Mouse (Mus musculus): ENCODE results near the gene Ptar1. TPM values are rescaled to one million over a fixed set of nuclear protein-coding genes. Genes with fewer than 3 reads are reported as not detected.

Gene Ptar1
- polyA plus RNA-seq, 1 experiment from 2014 or later = 5.6 TPM

DNA sequence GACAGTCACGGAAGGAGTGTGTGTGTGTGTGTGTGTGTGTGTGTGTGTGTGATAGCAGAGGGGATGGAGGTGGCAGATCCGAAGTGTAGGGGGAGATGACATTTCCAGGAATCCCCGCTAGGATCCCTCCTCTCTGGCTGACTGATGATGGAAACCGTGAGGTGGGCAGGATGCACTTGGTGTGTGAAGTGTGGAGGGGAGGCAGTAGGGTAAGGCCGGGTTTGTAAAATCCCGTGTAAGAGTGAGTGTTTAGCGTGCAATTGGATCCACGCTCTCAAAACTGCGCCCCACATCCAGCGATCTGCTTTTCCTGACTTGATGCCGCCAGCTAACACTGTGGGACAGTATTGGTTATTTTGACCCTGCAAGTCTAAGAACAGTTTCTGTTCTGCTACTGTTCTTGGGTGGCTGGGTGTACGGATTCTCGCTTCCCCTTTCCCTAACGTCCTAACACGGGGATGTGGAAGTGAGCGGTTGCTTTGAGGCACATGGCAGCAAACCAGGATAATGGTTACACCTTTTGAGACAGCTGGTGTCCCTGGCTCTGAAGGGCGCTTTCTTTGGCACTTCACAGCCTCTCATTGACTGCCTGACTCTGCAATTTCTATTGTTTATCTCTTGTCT is 72.2 kb downstream of the Ptar1 start:
- peaks cover 26% of the 10 kb centered on the region for H3K27me3 ChIP-seq
- H3K9ac ChIP-seq = peak overlapping the region; percentile 66
- H3K4me1 ChIP-seq = peaks cover 19% of the 10 kb centered on the region
- peak overlapping the region; percentile 94 for H3K4me2 ChIP-seq
- WGBS = 2% methylated on average over 17 of the region's 17 CpGs
- no peak overlapping the region for H3K27ac ChIP-seq
- no peak for ATAC-seq (replicated peaks; ENCODE audit: low FRiP score)
- no peaks in the 10 kb centered on the region for H3K36me3 ChIP-seq
- H3K4me3 ChIP-seq (replicated peaks) = peak overlapping the region; percentile 77
- no peaks in the 10 kb centered on the region for H3K9me3 ChIP-seq (replicated peaks)

GRCm38 (mm10) chr19:23763371-23763770 is 76.1 kb downstream of the Ptar1 start:
- ATAC-seq (replicated peaks; ENCODE audit: low FRiP score) = no peak
- H3K27me3 ChIP-seq = peaks cover 26% of the 10 kb centered on the region
- no peak overlapping the region for H3K4me3 ChIP-seq (replicated peaks)
- H3K4me1 ChIP-seq = peaks cover 12% of the 10 kb centered on the region
- no peak overlapping the region for H3K4me2 ChIP-seq
- no peaks in the 10 kb centered on the region for H3K9me3 ChIP-seq (replicated peaks)
- no peaks in the 10 kb centered on the region for H3K36me3 ChIP-seq
- no peak overlapping the region for H3K27ac ChIP-seq
- H3K9ac ChIP-seq = no peak overlapping the region
- WGBS = 89% methylated on average over 6 of the region's 6 CpGs

- Histone ChIP-seq H3K9ac (no peak overlapping the region), H3K4me2 (no peak overlapping the region), H3K9me3 (replicated peaks) (no peaks in the 10 kb centered on the region), H3K4me3 (replicated peaks) (no peak overlapping the region), H3K27me3 (peaks cover 26% of the 10 kb centered on the region), H3K36me3 (no peaks in the 10 kb centered on the region), H3K4me1 (peaks cover 11% of the 10 kb centered on the region), H3K27ac (no peak overlapping the region)
- 75% methylated on average over 2 of the region's 2 CpGs for WGBS
- ATAC-seq (replicated peaks; ENCODE audit: low FRiP score) = no peak
These were observed 76.8 kb downstream of the Ptar1 start for GRCm38 (mm10) chr19:23764051-23764450.

GRCm38 (mm10) chr19:23768864-23769263 is 81.6 kb downstream of the Ptar1 start:
- H3K4me1 ChIP-seq = no peaks in the 10 kb centered on the region
- H3K27ac ChIP-seq = peak overlapping the region; percentile 39; the same call in 1 of the 2 replicates
- H3K9me3 ChIP-seq (replicated peaks) = no peaks in the 10 kb centered on the region
- no peak overlapping the region for H3K4me3 ChIP-seq (replicated peaks)
- no peaks in the 10 kb centered on the region for H3K27me3 ChIP-seq
- no peak overlapping the region for H3K9ac ChIP-seq
- 0 out of 2 replicates have a peak, but pooled peaks have one; percentile 52 for ATAC-seq (replicated peaks; ENCODE audit: low FRiP score)
- 54% methylated on average over 5 of the region's 5 CpGs for WGBS
- H3K36me3 ChIP-seq = no peaks in the 10 kb centered on the region
- H3K4me2 ChIP-seq = peak overlapping the region; percentile 20; the same call in 1 of the 2 replicates

DNA sequence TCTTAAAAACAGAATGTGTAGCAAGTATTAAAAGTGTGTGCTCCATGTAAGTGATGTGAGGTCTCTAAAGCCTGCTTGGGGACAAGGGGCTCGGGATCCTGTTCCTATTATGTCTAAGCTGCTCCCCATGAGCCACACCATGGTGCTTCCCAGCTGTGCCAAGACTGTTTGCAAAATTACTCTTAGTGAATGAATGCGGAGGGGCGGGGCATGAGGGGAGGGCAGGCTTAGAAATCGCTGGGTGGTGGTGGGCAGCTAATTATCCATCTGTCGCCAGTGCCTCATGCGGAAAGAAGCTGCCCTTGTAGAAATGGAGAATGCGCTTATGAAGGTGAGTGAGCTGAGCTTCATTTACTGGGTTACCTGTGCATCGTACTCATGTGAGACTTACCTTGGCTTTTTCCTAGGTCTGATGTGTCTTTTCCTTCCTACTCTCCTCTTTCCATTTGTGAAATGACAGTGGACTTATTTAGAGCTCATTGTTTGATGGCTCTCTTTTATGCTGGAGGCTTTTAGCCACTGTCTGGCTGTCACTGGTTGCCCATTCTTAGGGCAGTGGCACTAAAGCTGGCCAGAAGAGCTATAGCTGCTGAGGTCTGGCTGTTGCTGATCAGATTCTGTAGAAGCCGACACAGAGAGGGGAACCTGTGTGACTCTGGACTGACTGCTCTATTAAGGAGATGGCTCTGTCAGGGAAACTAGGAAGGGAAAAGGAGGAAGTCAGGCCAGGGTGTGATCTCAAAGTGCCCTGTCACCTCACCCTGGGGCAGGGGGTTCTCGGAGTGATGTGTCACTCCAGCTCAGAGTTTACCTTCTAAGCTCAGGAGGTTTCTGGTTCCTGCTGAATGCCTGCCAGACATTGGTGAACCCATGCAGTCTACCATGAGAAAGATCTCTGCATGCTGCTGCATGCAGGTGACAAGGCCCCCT is 83.5 kb downstream of the Ptar1 start:
- Histone ChIP-seq H3K4me2 (no peak overlapping the region), H3K4me1 (no peaks in the 10 kb centered on the region), H3K27ac (no peak overlapping the region), H3K9me3 (replicated peaks) (no peaks in the 10 kb centered on the region), H3K36me3 (no peaks in the 10 kb centered on the region), H3K9ac (no peak overlapping the region), H3K27me3 (no peaks in the 10 kb centered on the region), H3K4me3 (replicated peaks) (no peak overlapping the region)
- ATAC-seq (replicated peaks; ENCODE audit: low FRiP score) = no peak
- WGBS = 69% methylated on average over 10 of the region's 10 CpGs

DNA sequence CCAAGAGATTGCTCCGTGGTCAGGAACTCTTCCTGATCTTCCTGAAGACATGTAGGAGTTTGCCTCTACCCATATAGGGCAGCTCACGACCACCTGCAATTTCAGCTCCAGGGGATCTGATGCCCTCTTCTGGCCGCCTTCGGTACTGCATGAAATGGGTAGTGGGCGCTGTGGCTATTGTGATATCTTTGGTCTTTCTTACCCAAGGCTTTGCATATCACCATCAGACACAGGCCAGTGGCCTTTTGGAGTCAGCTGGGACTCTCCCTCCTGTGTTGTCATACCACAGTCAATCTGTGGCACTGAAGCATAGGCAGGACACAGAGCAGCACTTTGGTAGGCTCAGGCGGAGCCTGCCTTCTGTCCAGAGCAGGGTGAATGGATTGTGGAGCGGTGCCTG is 84.7 kb downstream of the Ptar1 start:
- Histone ChIP-seq H3K9me3 (replicated peaks) (no peaks in the 10 kb centered on the region), H3K36me3 (no peaks in the 10 kb centered on the region), H3K9ac (no peak overlapping the region), H3K4me2 (no peak overlapping the region), H3K4me1 (no peaks in the 10 kb centered on the region), H3K27me3 (no peaks in the 10 kb centered on the region), H3K4me3 (replicated peaks) (no peak overlapping the region), H3K27ac (no peak overlapping the region)
- no peak for ATAC-seq (replicated peaks; ENCODE audit: low FRiP score)
- WGBS = 75% methylated on average over 7 of the region's 7 CpGs

DNA sequence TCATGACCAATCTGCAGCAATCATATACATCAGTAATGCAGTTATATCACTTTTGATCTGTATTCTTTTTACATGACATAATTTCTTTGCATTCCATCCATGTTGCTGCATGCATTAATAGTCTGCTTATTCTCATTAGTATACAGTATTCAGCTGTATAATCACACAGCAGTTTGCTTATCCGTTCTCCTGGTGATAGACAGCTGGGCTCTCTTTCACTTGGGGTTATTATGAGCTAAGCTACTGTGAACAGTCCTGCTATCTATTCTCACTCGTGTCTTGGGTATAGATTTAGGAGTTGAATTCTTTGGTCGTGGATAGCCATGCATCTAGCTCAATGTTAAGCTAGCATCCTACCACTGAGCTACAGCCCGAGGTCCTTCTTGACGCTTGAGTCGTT is 88.1 kb downstream of the Ptar1 start:
- no peaks in the 10 kb centered on the region for H3K36me3 ChIP-seq
- no peaks in the 10 kb centered on the region for H3K27me3 ChIP-seq
- 81% methylated on average over 6 of the region's 6 CpGs for WGBS
- H3K9me3 ChIP-seq (replicated peaks) = no peaks in the 10 kb centered on the region
- no peak overlapping the region for H3K27ac ChIP-seq
- no peak overlapping the region for H3K9ac ChIP-seq
- H3K4me2 ChIP-seq = no peak overlapping the region
- ATAC-seq (replicated peaks; ENCODE audit: low FRiP score) = no peak
- H3K4me1 ChIP-seq = peaks cover 12% of the 10 kb centered on the region
- no peak overlapping the region for H3K4me3 ChIP-seq (replicated peaks)

DNA sequence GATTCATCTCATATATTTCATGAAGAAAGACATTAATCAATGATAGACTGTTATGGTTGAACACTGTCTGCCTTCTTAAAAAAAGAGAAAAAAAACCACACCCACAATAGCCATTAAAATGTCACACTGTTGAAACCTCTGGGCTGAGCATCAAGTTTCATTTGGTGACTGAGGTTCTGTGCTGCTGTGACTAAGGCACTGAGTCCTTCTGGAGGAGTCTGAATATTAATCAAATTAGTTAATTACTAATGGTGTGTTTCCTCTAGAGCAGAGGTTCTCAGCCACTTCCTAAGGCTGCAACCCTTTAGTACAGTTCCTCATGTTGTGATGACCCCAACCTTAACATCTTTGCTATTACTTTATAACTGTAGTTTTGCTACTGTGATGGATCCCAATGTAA is 91.9 kb downstream of the Ptar1 start:
- no peak for ATAC-seq (replicated peaks; ENCODE audit: low FRiP score)
- Histone ChIP-seq H3K4me1 (peaks cover 18% of the 10 kb centered on the region), H3K36me3 (no peaks in the 10 kb centered on the region), H3K27ac (no peak overlapping the region), H3K4me3 (replicated peaks) (no peak overlapping the region), H3K27me3 (no peaks in the 10 kb centered on the region), H3K4me2 (no peak overlapping the region), H3K9me3 (replicated peaks) (no peaks in the 10 kb centered on the region), H3K9ac (no peak overlapping the region)

DNA sequence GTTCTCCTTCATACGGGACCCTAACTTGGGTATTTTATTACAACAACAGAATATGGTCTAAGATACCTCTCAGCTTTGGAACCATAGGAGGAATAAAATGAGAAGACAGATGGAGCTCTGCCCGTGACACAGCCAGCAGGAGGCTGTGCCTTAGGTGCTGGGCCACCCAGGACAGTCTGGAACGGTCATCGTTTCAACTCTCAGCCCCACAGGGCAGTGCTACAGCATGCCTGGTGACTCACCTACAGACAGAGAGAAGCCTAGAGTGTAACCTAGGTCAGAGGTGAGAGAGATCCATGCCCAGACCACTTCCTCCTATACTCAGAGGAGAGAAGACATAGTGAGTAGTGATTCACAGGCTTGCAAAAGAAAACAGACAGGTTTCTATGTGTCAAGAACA is 92.9 kb downstream of the Ptar1 start:
- ATAC-seq (replicated peaks; ENCODE audit: low FRiP score) = no peak
- H3K9ac ChIP-seq = no peak overlapping the region
- no peak overlapping the region for H3K27ac ChIP-seq
- no peak overlapping the region for H3K4me2 ChIP-seq
- no peak overlapping the region for H3K4me3 ChIP-seq (replicated peaks)
- no peaks in the 10 kb centered on the region for H3K27me3 ChIP-seq
- WGBS = 80% methylated on average over 4 of the region's 4 CpGs
- no peaks in the 10 kb centered on the region for H3K36me3 ChIP-seq
- H3K9me3 ChIP-seq (replicated peaks) = no peaks in the 10 kb centered on the region
- H3K4me1 ChIP-seq = peaks cover 18% of the 10 kb centered on the region

Other genes with a start within 250 kb of the Ptar1 start
- gene Mamdc2, start 239.0 kb upstream of the Ptar1 start, polyA plus RNA-seq (2015; fragmentation: Nextera tagmentation; extraction: Ambion mirVana) = 0.93 and 2.2 TPM in 2 replicates
- gene 1700028P14Rik, start 34.6 kb upstream of the Ptar1 start, polyA plus RNA-seq (2015; fragmentation: Nextera tagmentation; extraction: Ambion mirVana) = 0.32 and 0.36 TPM in 2 replicates
- 0.91 and 0.92 TPM in 2 replicates for gene Apba1, start 71.5 kb downstream of the Ptar1 start, polyA plus RNA-seq (2015; fragmentation: Nextera tagmentation; extraction: Ambion mirVana)